Mouse (Mus musculus) small intestine, adult 2 months (tissue): ENCODE results near the gene Cramp1l. TPM values are rescaled to one million over a fixed set of nuclear protein-coding genes. Genes with fewer than 3 reads are reported as not detected.
A peak's percentile ranks its signal among the peaks of the same experiment; 100 is the strongest.

Source experiments
- H3K27ac ChIP-seq: fragments of 200-500 bp; 2 replicates; pipeline ENCODE4 v1.5.1; 2012; ENCODE audit warnings: low read depth, low read length, control low read depth, inconsistent platforms; ENCODE audit not compliant: insufficient read depth
- H3K27me3 ChIP-seq: fragments of 200-500 bp; 2 replicates; pipeline ENCODE4 v1.6.1; 2012; ENCODE audit warnings: mild to moderate bottlenecking, moderate library complexity, low read length, inconsistent platforms; ENCODE audit not compliant: control insufficient read depth, insufficient read depth
- H3K36me3 ChIP-seq: fragments of 200-500 bp; 2 replicates; pipeline ENCODE4 v1.6.1; 2012; ENCODE audit warnings: mild to moderate bottlenecking, low read length, control low read depth, inconsistent platforms; ENCODE audit not compliant: control insufficient read depth, insufficient read depth
- H3K4me1 ChIP-seq: fragments of 200-500 bp; 2 replicates; pipeline ENCODE4 v1.6.1; 2012; ENCODE audit warnings: low read length, inconsistent platforms, mixed read lengths; ENCODE audit not compliant: control insufficient read depth, insufficient read depth, insufficient read length
- H3K4me3 ChIP-seq: fragments of 200-500 bp; 2 replicates; pipeline ENCODE4 v1.5.1; 2012; ENCODE audit warnings: low read depth, mild to moderate bottlenecking, control low read depth, inconsistent platforms, low read length, moderate library complexity
- CTCF ChIP-seq: fragments of 200-500 bp; IDR thresholded peaks from 2 replicates; pipeline ENCODE4 v1.5.1; 2012; ENCODE audit warnings: low read depth, mild to moderate bottlenecking, control low read depth, inconsistent platforms, low read length, moderate library complexity, mixed read lengths; ENCODE audit not compliant: insufficient replicate concordance, insufficient read length; ENCODE audit errors: extremely low read depth
- POLR2A ChIP-seq: fragments of 200-500 bp; IDR thresholded peaks from 2 replicates; pipeline ENCODE4 v1.6.1; 2012; ENCODE audit warnings: low read depth, mild to moderate bottlenecking, control low read depth, inconsistent platforms, low read length, moderate library complexity
- WGBS: fragments of 180-500 bp; shearing (Covaris S2); methylation state at CpG from one replicate; pipeline ENCODE4 v1.1.7; 2018; 5-methylcytosine and 5-hydroxymethylcytosine counted together
- polyA plus RNA-seq: library from polyadenylated mRNA; depleted of rRNA; stranded (reverse); fragments of >200 nt; gene quantifications from 2 replicates; pipeline ENCODE4 v1.2.3, GENCODE M21; 2012

The Cramp1l gene
- polyA plus RNA-seq, 1 experiment: 10.0 TPM

DNA sequence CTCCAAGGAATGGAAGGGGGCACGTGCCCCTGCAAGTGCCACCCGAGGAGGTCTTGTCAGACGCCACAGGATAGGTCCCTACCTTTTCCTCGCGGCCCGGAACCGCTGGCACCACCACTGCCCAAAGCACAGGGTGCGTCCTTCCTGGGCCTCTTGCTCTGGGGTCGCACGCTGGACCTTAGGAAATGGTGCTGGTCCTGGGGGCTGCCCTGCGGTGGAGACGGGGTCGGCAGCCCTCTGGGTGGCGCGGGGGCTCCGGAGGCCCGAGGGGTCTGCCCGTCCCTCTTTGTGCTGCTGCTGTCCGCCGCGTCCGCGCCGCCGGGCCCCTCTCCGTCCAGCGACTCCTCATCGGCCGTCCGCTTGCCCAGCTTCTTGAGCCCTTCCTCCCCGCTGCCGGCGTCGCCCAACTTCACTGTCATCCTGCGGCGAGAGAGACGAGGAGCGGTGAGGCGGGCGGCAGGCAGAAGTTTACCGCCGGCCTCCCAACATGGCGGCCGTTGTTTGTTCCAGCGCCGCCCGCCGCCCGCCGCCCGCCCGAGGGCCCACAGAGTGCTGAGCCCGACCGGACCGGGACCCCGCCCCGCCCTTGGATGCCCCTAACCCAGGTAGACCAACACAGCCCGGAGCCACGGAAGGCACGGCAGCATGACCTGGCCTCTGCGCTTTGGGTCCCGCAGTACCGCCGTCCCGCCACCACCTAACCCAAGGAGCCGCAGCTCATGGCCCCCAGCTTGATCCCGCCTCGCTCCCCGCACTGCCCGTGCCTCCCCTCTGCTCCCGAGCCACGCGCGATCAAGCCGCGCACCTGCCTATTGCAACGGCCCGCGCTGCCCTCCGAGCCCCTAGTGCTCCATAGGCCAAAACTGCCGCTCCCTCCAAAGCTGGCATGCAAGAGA, 1.7 kb downstream of the Cramp1l start:
- Histone ChIP-seq H3K36me3 (peaks cover 20% of the 10 kb centered on the region), H3K27ac (peak overlapping the region; percentile 55), H3K4me3 (peak overlapping the region; percentile 83), H3K4me1 (peaks cover 3% of the 10 kb centered on the region), H3K27me3 (no peaks in the 10 kb centered on the region)
- WGBS: under 1% methylated on average over 81 of the region's 81 CpGs
- TF ChIP-seq CTCF (no peak), POLR2A (no peak)

GRCm38 (mm10) chr17:25007480-25007879, 8.1 kb downstream of the Cramp1l start:
- Histone ChIP-seq H3K4me3 (no peak overlapping the region), H3K27me3 (no peaks in the 10 kb centered on the region), H3K27ac (peak overlapping the region; percentile 57; the same call in 1 of the 2 replicates), H3K36me3 (peaks cover 38% of the 10 kb centered on the region), H3K4me1 (peaks cover 5% of the 10 kb centered on the region)
- TF ChIP-seq CTCF: no peak
- no peak for TF ChIP-seq POLR2A

GRCm38 (mm10) chr17:25005102-25005501, 10.5 kb downstream of the Cramp1l start:
- Histone ChIP-seq H3K27ac (no peak overlapping the region), H3K4me1 (peaks cover 5% of the 10 kb centered on the region), H3K27me3 (no peaks in the 10 kb centered on the region), H3K4me3 (no peak overlapping the region), H3K36me3 (peaks cover 34% of the 10 kb centered on the region)
- TF ChIP-seq POLR2A: no peak
- TF ChIP-seq CTCF: no peak
- WGBS: 96% methylated on average over 3 of the region's 3 CpGs

- Histone ChIP-seq H3K27me3 (no peaks in the 10 kb centered on the region), H3K4me1 (no peaks in the 10 kb centered on the region), H3K36me3 (peaks cover 83% of the 10 kb centered on the region), H3K27ac (no peak overlapping the region), H3K4me3 (no peak overlapping the region)
- 91% methylated on average over 6 of the region's 6 CpGs for WGBS
- TF ChIP-seq CTCF (no peak), POLR2A (no peak)
These were observed 20.9 kb downstream of the Cramp1l start for GRCm38 (mm10) chr17:24994721-24995120.

DNA sequence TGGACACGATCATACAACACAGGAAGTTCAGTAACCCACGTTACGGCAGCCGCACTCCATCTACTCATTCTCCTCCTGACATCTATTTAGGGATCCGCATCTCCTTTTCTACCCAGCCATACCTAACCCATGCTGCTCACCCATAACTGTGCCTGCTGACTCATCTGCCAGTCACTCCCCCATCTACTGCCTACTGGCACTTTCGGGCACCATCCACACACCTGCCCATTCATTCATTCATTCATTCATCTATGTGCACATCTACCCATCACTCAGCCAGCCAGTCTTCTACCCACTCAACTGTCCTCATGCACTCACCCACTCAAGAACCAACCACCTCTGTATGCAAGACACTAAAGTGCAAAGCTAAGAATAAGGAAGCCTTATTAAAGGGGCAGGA, 28.4 kb downstream of the Cramp1l start:
- H3K27ac ChIP-seq: no peak overlapping the region
- H3K36me3 ChIP-seq: peaks cover 82% of the 10 kb centered on the region
- WGBS: 94% methylated on average over 6 of the region's 6 CpGs
- H3K27me3 ChIP-seq: no peaks in the 10 kb centered on the region
- no peak for TF ChIP-seq POLR2A
- TF ChIP-seq CTCF: no peak
- H3K4me3 ChIP-seq: no peak overlapping the region
- no peaks in the 10 kb centered on the region for H3K4me1 ChIP-seq

DNA sequence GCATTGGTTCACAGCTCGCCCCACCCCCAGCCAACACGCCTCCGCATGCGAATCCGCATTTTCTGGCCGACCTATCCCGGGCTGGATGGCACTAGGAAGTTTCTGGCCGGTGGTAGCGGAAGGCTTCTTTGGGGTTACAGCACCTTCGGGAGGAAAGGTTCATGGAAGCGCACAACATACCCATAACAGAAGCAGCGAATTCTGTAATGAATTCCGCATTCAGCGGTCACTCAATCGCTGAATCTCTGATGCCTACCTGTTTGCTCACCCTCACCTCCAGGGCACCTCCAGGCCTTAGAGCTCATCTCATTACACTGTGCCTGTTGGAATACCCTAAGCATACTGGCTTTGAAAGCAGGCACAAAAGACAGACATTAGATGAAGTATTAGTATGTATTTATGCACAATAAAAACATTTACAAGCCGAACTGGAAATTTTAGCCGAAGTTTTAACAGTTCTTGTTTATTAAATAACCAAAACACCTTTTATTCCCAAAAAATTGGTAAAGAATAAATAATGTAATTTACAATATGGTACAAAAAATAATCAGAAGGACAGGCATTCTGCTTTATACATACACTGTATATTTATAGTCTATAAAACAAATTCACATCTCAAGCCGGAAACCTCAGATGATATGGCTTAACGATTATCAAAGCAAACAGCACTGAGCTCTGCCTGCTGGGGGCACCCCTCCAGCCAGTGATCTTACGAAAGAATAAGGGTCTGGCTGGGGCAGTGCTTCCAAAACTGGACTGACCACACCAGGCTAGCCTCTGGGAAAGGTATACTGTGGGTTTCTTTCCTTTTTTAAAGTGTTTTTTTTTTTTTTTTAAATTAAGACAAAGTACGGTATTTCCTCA, 54.5 kb downstream of the Cramp1l start:
- Histone ChIP-seq H3K4me3 (peak overlapping the region; percentile 94), H3K27ac (no peak overlapping the region), H3K27me3 (no peaks in the 10 kb centered on the region), H3K4me1 (peaks cover 2% of the 10 kb centered on the region; the same call in 1 of the 2 replicates), H3K36me3 (peaks cover 31% of the 10 kb centered on the region)
- 7% methylated on average over 21 of the region's 21 CpGs for WGBS
- TF ChIP-seq POLR2A (peak; percentile 7; the same call in 1 of the 2 replicates), CTCF (peak; percentile 11; the same call in 1 of the 2 replicates)
